Mouse (Mus musculus): ENCODE data around the gene Rfc3.
"Not testable (repeated sequence)": the region's sequence is repeated elsewhere in the genome, so short reads cannot be mapped to it uniquely, and the experiment has no call there.

Rfc3 gene

GRCm38 (mm10) chr5:151650700-151651410, at the start of gene Rfc3:
TSS of gene Rfc3 (minus strand) at chr5:151651242.
- peak; percentile 98 for DNase-seq (ENCODE audit: low spot score)

GRCm38 (mm10) chr5:151693636-151694035, 42.6 kb upstream of the Rfc3 start:
- not testable (repeated sequence) for DNase-seq (ENCODE audit: low spot score)

- DNase-seq (ENCODE audit: low spot score) = peak; percentile 83
These were observed 35.8 kb upstream of the Rfc3 start for GRCm38 (mm10) chr5:151686606-151687525.

- no peak for DNase-seq (ENCODE audit: low spot score)
These were observed 11.2 kb upstream of the Rfc3 start for GRCm38 (mm10) chr5:151662207-151662606.

GRCm38 (mm10) chr5:151651411-151651784, 356 bp upstream of the Rfc3 start:
- no peak for DNase-seq (ENCODE audit: low spot score)

- DNase-seq (ENCODE audit: low spot score) = peak; percentile 21
These were observed 6.2 kb downstream of the Rfc3 start for GRCm38 (mm10) chr5:151644845-151645244.

- DNase-seq (ENCODE audit: low spot score) = no peak
These were observed 8.2 kb downstream of the Rfc3 start for GRCm38 (mm10) chr5:151642867-151643266.

GRCm38 (mm10) chr5:151642102-151642501, 8.9 kb downstream of the Rfc3 start:
- DNase-seq (ENCODE audit: low spot score) = no peak

- DNase-seq (ENCODE audit: low spot score) = no peak
These were observed 45.1 kb downstream of the Rfc3 start, which contains the start of gene Vmn2r18 for GRCm38 (mm10) chr5:151605921-151606320. TSS of gene Vmn2r18 (minus strand) at chr5:151606021.

GRCm38 (mm10) chr5:151601696-151602095, 49.3 kb downstream of the Rfc3 start:
- no peak for DNase-seq (ENCODE audit: low spot score)
